8 mouse cellular contexts compared by ENCODE assay signal in the genomic region with DNA sequence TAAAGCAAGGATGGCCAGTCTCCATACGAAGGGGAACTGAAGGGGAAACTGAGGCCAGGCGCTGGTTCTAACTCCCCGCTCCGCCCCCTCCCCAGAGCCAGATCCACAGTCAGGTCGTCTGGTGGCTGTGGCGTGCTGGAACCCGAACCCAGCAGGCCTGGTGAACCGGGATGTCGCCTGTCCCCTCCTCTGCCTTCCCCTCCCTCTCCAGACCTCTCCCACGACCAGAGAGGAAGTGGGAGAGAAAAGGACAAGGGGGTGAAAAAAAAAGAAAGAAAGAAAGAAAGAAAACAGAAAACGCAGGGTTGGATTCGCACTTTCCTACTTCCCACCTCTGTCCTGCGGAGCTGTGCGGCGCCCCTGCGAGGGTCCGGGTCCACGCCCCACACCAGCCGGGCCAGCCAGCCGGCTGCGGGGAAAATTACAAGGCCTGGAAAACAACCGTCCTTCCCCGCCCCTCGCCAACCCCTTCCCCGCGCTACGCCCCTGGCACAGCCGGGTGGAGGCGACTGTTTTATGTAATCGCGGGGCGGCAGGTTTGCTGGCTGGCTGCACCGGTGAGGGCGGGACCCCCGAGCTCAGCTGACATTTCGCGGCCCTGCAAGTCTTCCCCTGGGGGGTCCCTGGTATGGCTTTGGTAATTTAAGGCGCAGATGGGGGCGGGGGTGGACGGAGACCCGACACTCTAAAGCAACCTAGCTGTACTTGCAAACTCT. TPM values are rescaled to one million over a fixed set of nuclear protein-coding genes. Genes with fewer than 3 reads are reported as not detected.
DNase-seq lines count a peak whose midpoint lies in the region; ATAC-seq and TF ChIP-seq lines count a peak whose summit lies in the region.

Gene Zbtb7a (plus strand): TSS at position 255 of the 716 bp plus-strand sequence.

- H3K4me3 ChIP-seq in intestine, embryonic 14.5 days (ENCODE audit: low read depth, low read length) = peak within 1 kb of the TSS; percentile 84
- peak within 1 kb of the TSS; percentile 84 for H3K4me3 ChIP-seq in limb, embryonic 12.5 days (replicated peaks)
- H3K4me3 ChIP-seq in midbrain, embryonic 14.5 days (replicated peaks; ENCODE audit: low read depth, low read length) = peak within 1 kb of the TSS; percentile 78
- peak within 1 kb of the TSS; percentile 98 for H3K4me3 ChIP-seq in stomach, postnatal 0 days (ENCODE audit: low read depth, low read length)

- H3K27me3 ChIP-seq in intestine, embryonic 14.5 days (replicated peaks; ENCODE audit: control insufficient read depth, insufficient read depth, low read length) = peaks cover 34% of the 10 kb centered on the region
- peaks cover 42% of the 10 kb centered on the region for H3K27me3 ChIP-seq in limb, embryonic 12.5 days
- H3K27me3 ChIP-seq in midbrain, embryonic 14.5 days (ENCODE audit: control insufficient read depth, insufficient read depth, low read length) = peaks cover 48% of the 10 kb centered on the region
- no peaks in the 10 kb centered on the region for H3K27me3 ChIP-seq in stomach, postnatal 0 days (ENCODE audit: control insufficient read depth, insufficient read depth, low read length)

- H3K27ac ChIP-seq in intestine, embryonic 14.5 days (ENCODE audit: low read depth) = peak within 1 kb of the TSS; percentile 97
- peak within 1 kb of the TSS; percentile 99 for H3K27ac ChIP-seq in limb, embryonic 12.5 days
- peak within 1 kb of the TSS; percentile 89 for H3K27ac ChIP-seq in midbrain, embryonic 14.5 days (replicated peaks; ENCODE audit: low read depth, low read length)
- H3K27ac ChIP-seq in stomach, postnatal 0 days (replicated peaks) = peak within 1 kb of the TSS; percentile 99

- no peaks in the 10 kb centered on the region for H3K36me3 ChIP-seq in intestine, embryonic 14.5 days (ENCODE audit: control insufficient read depth, insufficient read depth, low read length)
- H3K36me3 ChIP-seq in limb, embryonic 12.5 days = no peaks in the 10 kb centered on the region
- H3K36me3 ChIP-seq in midbrain, embryonic 14.5 days (ENCODE audit: control insufficient read depth, insufficient read depth, low read length) = no peaks in the 10 kb centered on the region
- no peaks in the 10 kb centered on the region for H3K36me3 ChIP-seq in stomach, postnatal 0 days (ENCODE audit: control insufficient read depth, insufficient read depth, low read length)

- no peak for TF ChIP-seq CTCF in stomach, postnatal 0 days (IDR thresholded peaks at IDR 0.05; ENCODE audit: low read depth)

- peak; percentile 53 to 60 for DNase-seq in left cerebral cortex, adult 18-20 months (ENCODE audit: low spot score in 2 of 2)
- DNase-seq in left cerebral cortex, adult 9 months (ENCODE audit: low spot score in 2 of 2) = no peak
- peak; percentile 55 to 68 for DNase-seq in cerebellum, postnatal 25 days
- DNase-seq in gastrocnemius, postnatal 36 days = no peak
- DNase-seq in intestine, embryonic 14.5 days (ENCODE audit: low spot score) = no peak
- peak; percentile 45 for DNase-seq in midbrain, embryonic 14.5 days
- peak; percentile 62 for DNase-seq in stomach, postnatal 0 days (ENCODE audit: low spot score)

- intact Hi-C loops in gastrocnemius, postnatal 36 days (cut with DNase I) = loop anchor here (5.0 kb wide), 1 partner anchor 37 kb away; no protein-coding TSS in a partner anchor

- no peak for ATAC-seq in intestine, embryonic 14.5 days (replicated peaks; ENCODE audit: low FRiP score, low TSS enrichment, low read depth)
- ATAC-seq in limb, embryonic 12.5 days (ENCODE audit: insufficient number of reproducible peaks, insufficient read depth, low FRiP score, low TSS enrichment, low read depth) = no peak
- ATAC-seq in midbrain, embryonic 14.5 days (ENCODE audit: low FRiP score, low TSS enrichment) = no peak
- no peak for ATAC-seq in stomach, postnatal 0 days (ENCODE audit: low FRiP score, low TSS enrichment)

- H3K9me3 ChIP-seq in intestine, embryonic 14.5 days (ENCODE audit: control insufficient read depth, low read length) = no peaks in the 10 kb centered on the region
- no peaks in the 10 kb centered on the region for H3K9me3 ChIP-seq in limb, embryonic 12.5 days
- H3K9me3 ChIP-seq in midbrain, embryonic 14.5 days (ENCODE audit: control insufficient read depth, low read length) = no peaks in the 10 kb centered on the region
- no peaks in the 10 kb centered on the region for H3K9me3 ChIP-seq in stomach, postnatal 0 days (ENCODE audit: control insufficient read depth, low read length)

- H3K9ac ChIP-seq in intestine, embryonic 14.5 days (ENCODE audit: low read length) = peak within 1 kb of the TSS; percentile 97
- H3K9ac ChIP-seq in limb, embryonic 12.5 days (replicated peaks) = peak within 1 kb of the TSS; percentile 90
- H3K9ac ChIP-seq in midbrain, embryonic 14.5 days (replicated peaks; ENCODE audit: low read length) = peak within 1 kb of the TSS; percentile 77
- H3K9ac ChIP-seq in stomach, postnatal 0 days (ENCODE audit: low read length) = peak within 1 kb of the TSS; percentile 98

- 2% methylated on average over 41 of the region's 41 CpGs for WGBS in intestine, embryonic 14.5 days
- WGBS in limb, embryonic 12.5 days = 2% methylated on average over 41 of the region's 41 CpGs
- 2% methylated on average over 41 of the region's 41 CpGs for WGBS in midbrain, embryonic 14.5 days
- 3% methylated on average over 40 of the region's 41 CpGs for WGBS in stomach, postnatal 0 days

- no peak for TF ChIP-seq EP300 in stomach, postnatal 0 days (optimal IDR thresholded peaks at IDR 0.05)

- H3K4me1 ChIP-seq in intestine, embryonic 14.5 days (replicated peaks; ENCODE audit: control insufficient read depth, insufficient read depth, low read length) = peaks cover 32% of the 10 kb centered on the region
- peaks cover 40% of the 10 kb centered on the region for H3K4me1 ChIP-seq in limb, embryonic 12.5 days (replicated peaks)
- H3K4me1 ChIP-seq in midbrain, embryonic 14.5 days (ENCODE audit: control insufficient read depth, insufficient read depth, low read length) = peaks cover 22% of the 10 kb centered on the region
- peaks cover 4% of the 10 kb centered on the region for H3K4me1 ChIP-seq in stomach, postnatal 0 days (replicated peaks; ENCODE audit: control insufficient read depth, insufficient read depth)

- peak within 1 kb of the TSS; percentile 96 for H3K4me2 ChIP-seq in intestine, embryonic 14.5 days (ENCODE audit: low read length)
- H3K4me2 ChIP-seq in limb, embryonic 12.5 days = peak within 1 kb of the TSS; percentile 100
- peak within 1 kb of the TSS; percentile 98 for H3K4me2 ChIP-seq in midbrain, embryonic 14.5 days (ENCODE audit: low read length)
- H3K4me2 ChIP-seq in stomach, postnatal 0 days (replicated peaks; ENCODE audit: low read depth) = peak within 1 kb of the TSS; percentile 97

RNA-seq across cellular contexts. Expression of gene Zbtb7a, which starts in this region (rescaled TPM):
- 100 to 1,000 TPM; 135 to 137 TPM for total RNA-seq in left cerebral cortex, adult 18-20 months (2021)
- total RNA-seq in gastrocnemius, postnatal 36 days (2021) = 10 to 100 TPM; 22.4 to 27.8 TPM
- polyA plus RNA-seq in intestine, embryonic 14.5 days (2014; fragmentation: Nextera tagmentation; extraction: Ambion mirVana) = 23.2 and 28.7 TPM in 2 replicates
- polyA plus RNA-seq in limb, embryonic 12.5 days (2016; fragmentation: Nextera tagmentation; extraction: Ambion mirVana) = 19.0 and 19.7 TPM in 2 replicates
- polyA plus RNA-seq in midbrain, embryonic 14.5 days (2014; fragmentation: Nextera tagmentation; extraction: Ambion mirVana) = 8.1 and 12.4 TPM in 2 replicates
- polyA plus RNA-seq in stomach, postnatal 0 days (2015; fragmentation: Nextera tagmentation; extraction: Ambion mirVana) = 87.5 and 94.1 TPM in 2 replicates

Comparison
In these comparisons a context has a peak if more than half of its experiments do, and no peak if none do; other contexts are left out.
1. RNA of gene Zbtb7a (total RNA-seq): 135 to 137 TPM in left cerebral cortex, adult 18-20 months; 22.4 to 27.8 TPM in gastrocnemius, postnatal 36 days; every median in the first group is over 4 times any median in the second.
2. DNase-seq: peak in left cerebral cortex, adult 18-20 months (2 of 2), cerebellum, postnatal 25 days (2 of 2), midbrain, embryonic 14.5 days (single experiment) and stomach, postnatal 0 days (single experiment); none in left cerebral cortex, adult 9 months (0 of 2), gastrocnemius, postnatal 36 days (0 of 2) and intestine, embryonic 14.5 days (single experiment).
3. Peak in every context shown above with its lines, with median percentiles within 50 percentile points of each other: H3K27ac ChIP-seq, H3K4me2 ChIP-seq, H3K4me3 ChIP-seq and H3K9ac ChIP-seq.